Mouse (Mus musculus): ENCODE data around the gene Rdh16f1.
A peak's percentile ranks its signal among the peaks of the same experiment; 100 is the strongest.

Gene Rdh16f1

GRCm38 (mm10) chr10:127759181-127760110 is at the start of gene Rdh16f1, which contains the start of gene Rdh1:
Gene Rdh16f1, plus strand, starts transcription at chr10:127759787.
Gene Rdh1, plus strand, starts transcription at chr10:127759721.
- peak; percentile 1 for DNase-seq

DNA sequence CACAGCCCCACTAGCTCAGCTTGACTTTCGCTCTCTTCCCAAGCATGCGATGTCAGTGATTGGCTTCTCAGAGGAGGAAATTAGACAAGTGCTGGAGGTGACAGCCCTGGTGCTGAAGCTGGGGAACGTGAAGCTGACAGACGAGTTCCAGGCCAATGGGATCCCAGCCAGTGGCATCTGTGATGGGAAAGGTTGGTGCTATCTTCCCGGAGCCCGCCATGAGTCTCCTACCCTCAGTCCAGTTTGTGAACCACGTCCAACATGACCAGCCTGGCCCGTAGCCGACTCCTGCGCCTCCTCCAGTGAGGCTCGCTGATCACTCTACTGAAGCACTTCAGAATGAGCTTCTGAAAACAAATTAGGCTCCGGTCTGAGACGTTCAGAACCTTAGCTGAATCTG is 49.3 kb upstream of the Rdh16f1 start:
- DNase-seq = no peak

DNA sequence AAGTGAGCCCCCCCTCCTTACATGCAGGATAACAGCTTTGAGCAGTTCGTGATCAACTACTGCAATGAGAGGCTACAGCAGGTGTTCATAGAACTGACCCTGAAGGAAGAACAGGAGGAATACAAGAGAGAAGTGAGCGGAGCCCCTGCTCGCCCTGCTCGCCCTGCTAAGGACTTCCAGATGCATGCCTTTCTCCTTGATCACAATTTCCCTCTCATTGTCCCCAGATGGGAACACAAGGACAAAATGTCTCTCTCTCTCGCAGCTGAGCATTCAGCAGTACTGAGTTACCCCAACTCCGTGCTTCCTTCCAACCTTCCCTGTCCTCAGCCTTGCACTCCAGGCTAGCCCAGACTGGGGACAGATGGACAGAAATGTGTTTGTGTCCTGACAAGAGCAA is 46.9 kb upstream of the Rdh16f1 start:
- no peak for DNase-seq

GRCm38 (mm10) chr10:127721671-127722418 is 37.7 kb upstream of the Rdh16f1 start:
- no peak for DNase-seq

DNA sequence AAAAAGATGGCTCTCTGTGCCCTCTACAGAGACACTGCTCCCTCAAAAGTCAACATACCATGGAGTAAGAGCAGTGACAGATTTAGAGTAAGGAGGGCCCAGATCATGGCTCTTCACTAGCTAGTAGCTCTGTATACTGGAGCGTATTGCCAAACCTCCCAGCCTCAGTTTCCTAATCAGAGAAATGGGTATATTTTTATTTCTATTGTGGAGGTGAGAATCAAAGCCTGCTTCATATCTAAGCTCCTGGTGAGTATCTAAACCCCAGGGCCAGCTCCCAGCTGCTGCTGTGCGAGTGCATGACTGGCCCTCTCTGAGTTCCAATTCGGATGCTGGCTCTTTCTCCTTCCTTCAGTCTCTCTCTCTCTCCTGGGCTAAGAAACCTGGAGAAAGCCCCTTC is 35.4 kb upstream of the Rdh16f1 start, which contains the start of gene Tac2:
Gene Tac2, plus strand, starts transcription at position 301 of the 400 bp plus-strand sequence.
- DNase-seq = no peak

- no peak for DNase-seq
These were observed 34.5 kb upstream of the Rdh16f1 start for GRCm38 (mm10) chr10:127725136-127725535.

GRCm38 (mm10) chr10:127728437-127728836 is 31.1 kb upstream of the Rdh16f1 start:
- no peak for DNase-seq

DNA sequence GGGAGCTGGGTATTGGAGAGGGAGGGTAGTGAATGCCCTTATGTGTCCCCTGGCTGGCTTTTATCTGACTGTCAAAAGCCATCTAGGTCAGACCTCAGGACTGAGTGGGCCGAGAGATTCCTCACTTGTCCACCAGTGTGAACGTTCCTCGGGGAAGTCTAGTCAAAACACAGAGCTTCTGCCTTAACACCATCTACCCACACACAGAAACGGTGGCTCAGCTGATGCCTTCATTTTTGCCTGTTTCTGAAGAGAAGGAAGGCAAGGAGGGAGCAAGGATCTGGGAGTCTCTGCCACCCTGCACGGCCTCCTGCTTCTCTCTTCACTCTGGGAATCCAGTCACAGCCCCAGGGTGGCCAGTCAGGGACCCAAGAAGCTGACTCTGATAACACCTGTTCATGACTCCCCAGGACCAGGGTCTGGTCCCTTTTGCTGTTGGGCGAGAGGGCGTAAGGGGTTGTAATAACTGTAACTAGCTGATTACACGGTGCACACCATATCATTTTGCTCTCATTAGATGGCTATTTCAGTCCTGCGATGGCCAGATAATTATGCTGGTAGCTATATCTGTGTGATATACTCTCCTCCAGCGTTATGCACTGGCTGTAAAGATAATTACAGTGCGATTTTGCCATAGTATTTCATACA is 29.2 kb upstream of the Rdh16f1 start:
- DNase-seq = no peak

- no peak for DNase-seq
These were observed 28.7 kb upstream of the Rdh16f1 start for GRCm38 (mm10) chr10:127730933-127731310.

- no peak for DNase-seq
These were observed 28.2 kb upstream of the Rdh16f1 start for GRCm38 (mm10) chr10:127731397-127731796.

GRCm38 (mm10) chr10:127734434-127734833 is 25.2 kb upstream of the Rdh16f1 start:
- DNase-seq = no peak

GRCm38 (mm10) chr10:127736266-127736665 is 23.3 kb upstream of the Rdh16f1 start:
- no peak for DNase-seq

GRCm38 (mm10) chr10:127736916-127737315 is 22.7 kb upstream of the Rdh16f1 start:
- DNase-seq = no peak

DNA sequence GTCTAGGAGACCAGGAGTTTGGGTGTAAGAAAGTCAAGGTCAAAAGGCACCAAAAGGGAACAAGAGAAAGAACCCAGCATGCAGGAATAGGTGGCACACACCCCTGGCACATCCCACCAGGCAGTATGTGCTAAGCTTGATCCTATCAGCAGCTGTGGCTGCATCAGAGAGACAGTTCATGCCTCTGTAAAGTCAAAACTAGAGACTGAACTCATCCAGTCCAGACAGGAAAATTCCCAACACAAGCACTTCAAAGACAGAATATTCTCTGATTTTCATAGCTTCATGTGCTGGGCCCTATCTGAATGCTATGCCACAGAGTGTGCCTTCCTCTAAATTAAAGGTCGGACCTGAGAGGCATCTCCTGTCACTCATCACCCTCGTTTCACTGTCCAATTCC is 22.0 kb upstream of the Rdh16f1 start:
- no peak for DNase-seq

GRCm38 (mm10) chr10:127738151-127738882 is 21.3 kb upstream of the Rdh16f1 start:
- DNase-seq = peak; percentile 48

GRCm38 (mm10) chr10:127739083-127739660 is 20.4 kb upstream of the Rdh16f1 start, which contains the start of gene Zbtb39:
Gene Zbtb39, plus strand, starts transcription at chr10:127739538.
- peak; percentile 90 for DNase-seq

- no peak for DNase-seq
These were observed 19.9 kb upstream of the Rdh16f1 start for GRCm38 (mm10) chr10:127739661-127740161.

DNA sequence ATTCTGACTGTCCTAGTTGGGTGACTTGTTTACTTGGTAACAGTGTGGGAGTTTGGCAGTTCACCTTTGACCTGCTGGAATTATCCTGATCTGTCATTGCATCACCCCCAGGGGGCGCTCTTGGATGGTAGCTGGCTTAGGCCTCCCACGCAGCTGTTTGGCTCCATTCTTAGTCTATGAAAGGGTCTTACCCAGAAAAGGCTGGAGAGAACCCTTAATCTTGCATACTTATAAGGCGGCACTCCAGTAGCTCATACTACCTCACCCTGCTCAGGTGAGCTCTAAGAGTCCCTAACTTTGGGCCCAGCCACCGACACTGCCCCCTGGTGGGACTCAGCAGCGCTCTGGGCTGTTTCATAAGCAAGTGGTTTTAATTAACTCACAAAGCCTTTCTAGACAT is 14.9 kb upstream of the Rdh16f1 start:
- DNase-seq = peak; percentile 68

GRCm38 (mm10) chr10:127745886-127746285 is 13.7 kb upstream of the Rdh16f1 start:
- no peak for DNase-seq

DNA sequence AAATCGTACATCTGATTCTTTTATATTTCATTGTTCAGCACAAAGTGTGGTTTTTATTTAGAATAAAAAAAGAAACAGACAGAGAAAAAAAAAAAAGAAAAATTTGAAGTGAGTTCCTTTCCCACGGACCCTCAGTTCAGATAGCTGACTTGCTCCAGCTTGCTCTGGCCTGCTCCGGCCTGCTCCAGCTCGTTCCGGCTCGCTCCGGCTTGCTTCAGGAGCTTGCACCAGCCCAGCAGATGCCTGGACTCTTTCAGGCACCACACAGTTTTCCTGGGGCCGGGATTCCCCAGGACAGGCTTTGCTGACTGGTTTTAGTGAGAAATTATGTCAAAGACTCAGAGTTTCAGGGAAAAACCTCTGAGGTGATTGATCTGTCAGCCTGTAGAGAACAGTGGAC is 12.3 kb upstream of the Rdh16f1 start:
- peak; percentile 82 for DNase-seq

- DNase-seq = peak; percentile 88
These were observed 10.6 kb upstream of the Rdh16f1 start for GRCm38 (mm10) chr10:127748847-127749612.

Data from kidney, postnatal 14 days (tissue).